Mouse (Mus musculus): Measurements from ENCODE around the gene Tfr2.

GRCm38 (mm10) chr5:137539291-137539801 lies 30.3 kb upstream of the Tfr2 start:
- TF ChIP-seq CTCF (IDR thresholded peaks at IDR 0.05; ENCODE audit: low read depth, low read length) (no peak), TAL1 (conservative IDR thresholded peaks at IDR 0.05; ENCODE audit: low read depth, low read length) (no peak), GATA1 (IDR thresholded peaks at IDR 0.05; ENCODE audit: borderline replicate concordance, low read length) (no peak), POLR2AphosphoS5 (IDR thresholded peaks at IDR 0.05; ENCODE audit: insufficient replicate concordance, low read depth, low read length) (no peak), GATA2 (IDR thresholded peaks at IDR 0.05; ENCODE audit: borderline replicate concordance, low read depth, low read length) (no peak)
